Mouse (Mus musculus): ENCODE data around the gene Nipal3.

DNA sequence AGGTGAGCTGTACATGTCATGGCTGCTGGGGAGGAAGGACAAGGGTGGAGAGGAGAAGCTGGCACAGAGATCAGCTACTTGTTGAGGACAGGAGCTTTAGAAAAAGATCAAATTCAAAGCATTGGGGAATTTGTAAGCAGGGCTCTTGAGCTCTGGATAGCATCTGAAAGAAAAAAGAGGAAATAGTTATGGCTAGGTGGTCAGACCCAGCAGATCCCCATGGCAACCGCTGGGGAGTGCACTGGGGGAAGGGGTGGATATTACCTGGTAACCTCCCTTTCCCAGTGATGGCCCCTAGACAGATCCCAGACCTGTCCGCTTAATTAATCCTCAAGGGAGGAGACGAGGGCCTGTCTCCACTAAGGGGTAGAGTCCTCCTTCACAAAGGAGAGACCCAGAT, 5.0 kb upstream of the Nipal3 start:
- no peak for TF ChIP-seq POLR2A (IDR thresholded peaks at IDR 0.05; ENCODE audit: borderline replicate concordance, extremely low read depth, insufficient read depth, insufficient read length, poor library complexity, severe bottlenecking)
- TF ChIP-seq CTCF (IDR thresholded peaks at IDR 0.05; ENCODE audit: borderline replicate concordance, extremely low read depth, insufficient read depth, insufficient read length) = no peak
